Mouse (Mus musculus) limb, embryonic 13.5 days (tissue): ENCODE data around the gene Elavl4. TPM values are rescaled to one million over a fixed set of nuclear protein-coding genes. Genes with fewer than 3 reads are reported as not detected.

Experiments used
- ATAC-seq: fragments of 200-750 bp; cut with Nextera tagmentation; 2 replicates; pipeline ENCODE4 v1.8.0; 2017; ENCODE audit warnings: low read depth, moderate number of reproducible peaks, moderate TSS enrichment; ENCODE audit not compliant: low FRiP score
- H3K27ac ChIP-seq: fragments of 300-500 bp; sonication (generic); 2 replicates; pipeline ENCODE4 v1.5.1; 2015; ENCODE audit warnings: inconsistent platforms, mild to moderate bottlenecking, moderate library complexity
- H3K27me3 ChIP-seq: fragments of 300-500 bp; sonication (generic); 2 replicates; pipeline ENCODE4 v1.6.1; 2015; ENCODE audit warnings: mild to moderate bottlenecking, inconsistent platforms
- H3K36me3 ChIP-seq: fragments of 300-500 bp; sonication (generic); 2 replicates; pipeline ENCODE4 v1.6.1; 2015; ENCODE audit warnings: inconsistent platforms, mild to moderate bottlenecking, moderate library complexity
- H3K4me1 ChIP-seq: fragments of 300-500 bp; sonication (generic); 2 replicates; pipeline ENCODE4 v1.6.1; 2015; ENCODE audit warnings: inconsistent platforms
- H3K4me2 ChIP-seq: fragments of 300-500 bp; sonication (generic); replicated peaks from 2 replicates; pipeline ENCODE4 v1.6.1; 2015; ENCODE audit warnings: inconsistent platforms, mild to moderate bottlenecking, moderate library complexity
- H3K4me3 ChIP-seq: fragments of 300-500 bp; sonication (generic); 2 replicates; pipeline ENCODE4 v1.5.1; 2015; ENCODE audit warnings: moderate library complexity, mild to moderate bottlenecking, inconsistent platforms
- H3K9ac ChIP-seq: fragments of 300-500 bp; sonication (generic); 2 replicates; pipeline ENCODE4 v1.6.1; 2015; ENCODE audit warnings: mild to moderate bottlenecking, inconsistent platforms
- H3K9me3 ChIP-seq: fragments of 300-500 bp; sonication (generic); 2 replicates; pipeline ENCODE4 v1.6.1; 2016; ENCODE audit warnings: inconsistent platforms
- WGBS: fragments of 180-500 bp; shearing (Covaris S2); methylation state at CpG from one replicate; pipeline ENCODE4 v1.1.7; 2015; 5-methylcytosine and 5-hydroxymethylcytosine counted together
- polyA plus RNA-seq: library from polyadenylated mRNA; unstranded; fragments of >200 nt; fragmentation: Nextera tagmentation; extraction: Ambion mirVana; gene quantifications from 2 replicates; pipeline ENCODE4 v1.2.1, GENCODE M21; 2015

Gene Elavl4
- polyA plus RNA-seq, 1 experiment from 2014 or later = 3.4 TPM

GRCm38 (mm10) chr4:110214543-110214942 lies 137.2 kb downstream of the Elavl4 start:
- H3K4me1 ChIP-seq = peaks cover 15% of the 10 kb centered on the region
- no peak overlapping the region for H3K27ac ChIP-seq
- H3K9ac ChIP-seq = no peak overlapping the region
- no peaks in the 10 kb centered on the region for H3K27me3 ChIP-seq
- no peak for ATAC-seq
- no peaks in the 10 kb centered on the region for H3K9me3 ChIP-seq
- H3K36me3 ChIP-seq = no peaks in the 10 kb centered on the region
- H3K4me3 ChIP-seq = no peak overlapping the region
- H3K4me2 ChIP-seq = no peak overlapping the region
- 87% methylated on average over 6 of the region's 6 CpGs for WGBS

- 45% methylated on average over 5 of the region's 5 CpGs for WGBS
- no peaks in the 10 kb centered on the region for H3K36me3 ChIP-seq
These were observed 138.0 kb downstream of the Elavl4 start for GRCm38 (mm10) chr4:110213666-110214065.

GRCm38 (mm10) chr4:110210246-110210645 lies 141.5 kb downstream of the Elavl4 start:
- no peaks in the 10 kb centered on the region for H3K27me3 ChIP-seq
- H3K4me3 ChIP-seq = no peak overlapping the region
- H3K27ac ChIP-seq = no peak overlapping the region
- ATAC-seq = no peak
- no peaks in the 10 kb centered on the region for H3K36me3 ChIP-seq
- H3K4me2 ChIP-seq = no peak overlapping the region
- no peaks in the 10 kb centered on the region for H3K9me3 ChIP-seq
- H3K4me1 ChIP-seq = peaks cover 5% of the 10 kb centered on the region
- no peak overlapping the region for H3K9ac ChIP-seq
- WGBS = 63% methylated on average over 5 of the region's 5 CpGs

More at GRCm38 (mm10) chr4:110213666-110214065, 138.0 kb downstream of the Elavl4 start:
- no peak overlapping the region for H3K9ac ChIP-seq
- H3K9me3 ChIP-seq = no peaks in the 10 kb centered on the region
- no peaks in the 10 kb centered on the region for H3K27me3 ChIP-seq
- H3K4me3 ChIP-seq = no peak overlapping the region
- no peak for ATAC-seq
- H3K4me2 ChIP-seq = no peak overlapping the region
- peaks cover 15% of the 10 kb centered on the region for H3K4me1 ChIP-seq
- H3K27ac ChIP-seq = no peak overlapping the region

- 18% methylated on average over 5 of the region's 5 CpGs for whole genome bisulfite sequencing
- Histone ChIP-seq H3K9ac (no peak overlapping the region), H3K36me3 (no peaks in the 10 kb centered on the region), H3K4me1 (peaks cover 5% of the 10 kb centered on the region), H3K4me2 (no peak overlapping the region), H3K27me3 (no peaks in the 10 kb centered on the region), H3K27ac (no peak overlapping the region), H3K9me3 (no peaks in the 10 kb centered on the region), H3K4me3 (no peak overlapping the region)
- no peak for ATAC-seq
These were observed 142.1 kb downstream of the Elavl4 start for GRCm38 (mm10) chr4:110209613-110210012.

GRCm38 (mm10) chr4:110201680-110202079 lies 150.0 kb downstream of the Elavl4 start:
- Histone ChIP-seq H3K4me1 (no peaks in the 10 kb centered on the region), H3K27ac (no peak overlapping the region), H3K27me3 (no peaks in the 10 kb centered on the region), H3K4me2 (no peak overlapping the region), H3K36me3 (no peaks in the 10 kb centered on the region), H3K4me3 (no peak overlapping the region), H3K9ac (no peak overlapping the region), H3K9me3 (no peaks in the 10 kb centered on the region)
- ATAC-seq = no peak
- 82% methylated on average over 3 of the region's 3 CpGs for WGBS

GRCm38 (mm10) chr4:110199897-110200296 lies 151.8 kb downstream of the Elavl4 start:
- no peaks in the 10 kb centered on the region for H3K36me3 ChIP-seq
- H3K27ac ChIP-seq = no peak overlapping the region
- ATAC-seq = no peak
- H3K4me3 ChIP-seq = no peak overlapping the region
- H3K4me1 ChIP-seq = no peaks in the 10 kb centered on the region
- no peaks in the 10 kb centered on the region for H3K27me3 ChIP-seq
- H3K9ac ChIP-seq = no peak overlapping the region
- H3K4me2 ChIP-seq = no peak overlapping the region
- H3K9me3 ChIP-seq = no peaks in the 10 kb centered on the region
- 91% methylated on average over 5 of the region's 5 CpGs for WGBS

GRCm38 (mm10) chr4:110198600-110198999 lies 153.1 kb downstream of the Elavl4 start:
- H3K9me3 ChIP-seq = no peaks in the 10 kb centered on the region
- WGBS = 85% methylated on average over 2 of the region's 2 CpGs
- H3K9ac ChIP-seq = no peak overlapping the region
- no peak overlapping the region for H3K4me3 ChIP-seq
- H3K27me3 ChIP-seq = no peaks in the 10 kb centered on the region
- ATAC-seq = no peak
- no peaks in the 10 kb centered on the region for H3K4me1 ChIP-seq
- no peaks in the 10 kb centered on the region for H3K36me3 ChIP-seq
- H3K27ac ChIP-seq = no peak overlapping the region
- H3K4me2 ChIP-seq = no peak overlapping the region

- no peak overlapping the region for H3K4me2 ChIP-seq
- H3K9me3 ChIP-seq = no peaks in the 10 kb centered on the region
- 82% methylated on average over 2 of the region's 2 CpGs for WGBS
- H3K9ac ChIP-seq = no peak overlapping the region
- no peak for ATAC-seq
- no peaks in the 10 kb centered on the region for H3K36me3 ChIP-seq
- H3K4me3 ChIP-seq = no peak overlapping the region
- H3K4me1 ChIP-seq = no peaks in the 10 kb centered on the region
- no peak overlapping the region for H3K27ac ChIP-seq
- H3K27me3 ChIP-seq = no peaks in the 10 kb centered on the region
These were observed 174.4 kb downstream of the Elavl4 start for GRCm38 (mm10) chr4:110177263-110177662.

GRCm38 (mm10) chr4:110172028-110172427 lies 179.7 kb downstream of the Elavl4 start:
- Histone ChIP-seq H3K4me2 (no peak overlapping the region), H3K9me3 (no peaks in the 10 kb centered on the region), H3K27me3 (no peaks in the 10 kb centered on the region), H3K4me1 (no peaks in the 10 kb centered on the region), H3K4me3 (no peak overlapping the region), H3K27ac (no peak overlapping the region), H3K36me3 (no peaks in the 10 kb centered on the region), H3K9ac (no peak overlapping the region)
- 71% methylated on average over 5 of the region's 5 CpGs for WGBS
- no peak for ATAC-seq

- 82% methylated on average over 5 of the region's 5 CpGs for WGBS
- no peak overlapping the region for H3K27ac ChIP-seq
- no peaks in the 10 kb centered on the region for H3K9me3 ChIP-seq
- no peak for ATAC-seq
- no peak overlapping the region for H3K9ac ChIP-seq
- no peak overlapping the region for H3K4me2 ChIP-seq
- H3K36me3 ChIP-seq = no peaks in the 10 kb centered on the region
- H3K27me3 ChIP-seq = no peaks in the 10 kb centered on the region
- H3K4me1 ChIP-seq = no peaks in the 10 kb centered on the region
- no peak overlapping the region for H3K4me3 ChIP-seq
These were observed 186.5 kb downstream of the Elavl4 start for GRCm38 (mm10) chr4:110165217-110165616.

- Histone ChIP-seq H3K4me1 (0 out of 2 replicates have a peak, but pooled peaks cover 4% of the 10 kb centered on the region), H3K9me3 (no peaks in the 10 kb centered on the region), H3K4me2 (no peak overlapping the region), H3K9ac (no peak overlapping the region), H3K4me3 (no peak overlapping the region), H3K27me3 (no peaks in the 10 kb centered on the region), H3K27ac (no peak overlapping the region), H3K36me3 (no peaks in the 10 kb centered on the region)
- no peak for ATAC-seq
- 84% methylated on average over 3 of the region's 3 CpGs for WGBS
These were observed 190.1 kb downstream of the Elavl4 start for GRCm38 (mm10) chr4:110161600-110161999.

GRCm38 (mm10) chr4:110157515-110158159 lies 194.1 kb downstream of the Elavl4 start:
- Histone ChIP-seq H3K27me3 (no peaks in the 10 kb centered on the region), H3K9me3 (no peaks in the 10 kb centered on the region), H3K4me1 (0 out of 2 replicates have a peak, but pooled peaks cover 6% of the 10 kb centered on the region), H3K9ac (no peak overlapping the region), H3K27ac (no peak overlapping the region), H3K36me3 (no peaks in the 10 kb centered on the region), H3K4me3 (no peak overlapping the region), H3K4me2 (no peak overlapping the region)
- 25% methylated on average over 3 of the region's 3 CpGs for WGBS
- ATAC-seq = no peak

GRCm38 (mm10) chr4:110155954-110156353 lies 195.8 kb downstream of the Elavl4 start:
- H3K4me1 ChIP-seq = 0 out of 2 replicates have a peak, but pooled peaks cover 10% of the 10 kb centered on the region
- H3K9ac ChIP-seq = no peak overlapping the region
- H3K27me3 ChIP-seq = no peaks in the 10 kb centered on the region
- H3K9me3 ChIP-seq = no peaks in the 10 kb centered on the region
- no peak overlapping the region for H3K27ac ChIP-seq
- 16% methylated on average over 2 of the region's 2 CpGs for WGBS
- no peak for ATAC-seq
- no peak overlapping the region for H3K4me2 ChIP-seq
- no peak overlapping the region for H3K4me3 ChIP-seq
- no peaks in the 10 kb centered on the region for H3K36me3 ChIP-seq
